Mouse (Mus musculus): ENCODE results near the gene Gm13695.
"Not testable (repeated sequence)": the region's sequence is repeated elsewhere in the genome, so short reads cannot be mapped to it uniquely, and the experiment has no call there.

- not testable (repeated sequence) for TF ChIP-seq EP300, CTCF (IDR thresholded peaks at IDR 0.05; ENCODE audit: low read depth)
These were observed 26.6 kb downstream of the Gm13695 start for GRCm38 (mm10) chr2:83993639-83994255.
